Mouse (Mus musculus) hindbrain, embryonic 14.5 days (tissue): Measurements from ENCODE around the gene Cep19. TPM values are rescaled to one million over a fixed set of nuclear protein-coding genes. Genes with fewer than 3 reads are reported as not detected.
"Not testable (repeated sequence)": the region's sequence is repeated elsewhere in the genome, so short reads cannot be mapped to it uniquely, and the experiment has no call there.

ENCODE experiments used
- ATAC-seq: fragments of 200-750 bp; cut with Nextera tagmentation; 2 replicates; pipeline ENCODE4 v1.8.0; 2017; ENCODE audit warnings: moderate number of reproducible peaks, mild to moderate bottlenecking, moderate TSS enrichment, moderate library complexity; ENCODE audit not compliant: low FRiP score
- DNase-seq: peaks from one replicate; pipeline ENCODE4 v3.0.0-alpha.2; 2015; ENCODE audit warnings: low spot score
- H3K27ac ChIP-seq: fragments of 300-500 bp; sonication (generic); 2 replicates; pipeline ENCODE4 v1.5.1; 2014; ENCODE audit warnings: mild to moderate bottlenecking, moderate library complexity
- H3K27me3 ChIP-seq: fragments of 300-500 bp; sonication (generic); 2 replicates; pipeline ENCODE4 v1.6.1; 2014; ENCODE audit warnings: mild to moderate bottlenecking, low read length, mixed read lengths; ENCODE audit not compliant: control insufficient read depth, insufficient read depth
- H3K36me3 ChIP-seq: fragments of 300-500 bp; sonication (generic); replicated peaks from 2 replicates; pipeline ENCODE4 v1.6.1; 2014; ENCODE audit not compliant: control insufficient read depth, insufficient read depth
- H3K4me1 ChIP-seq: fragments of 300-500 bp; sonication (generic); replicated peaks from 2 replicates; pipeline ENCODE4 v1.6.1; 2014; ENCODE audit warnings: antibody characterized with exemption, low read length, mixed read lengths; ENCODE audit not compliant: control insufficient read depth, insufficient read depth
- H3K4me2 ChIP-seq: fragments of 300-500 bp; sonication (generic); replicated peaks from 2 replicates; pipeline ENCODE4 v1.6.1; 2014; ENCODE audit warnings: mild to moderate bottlenecking, moderate library complexity
- H3K4me3 ChIP-seq: fragments of 300-500 bp; sonication (generic); replicated peaks from 2 replicates; pipeline ENCODE4 v1.5.1; 2014; ENCODE audit warnings: mild to moderate bottlenecking, low read length
- H3K9ac ChIP-seq: fragments of 300-500 bp; sonication (generic); 2 replicates; pipeline ENCODE4 v1.6.1; 2014
- H3K9me3 ChIP-seq: fragments of 300-500 bp; sonication (generic); 2 replicates; pipeline ENCODE4 v1.6.1; 2016; ENCODE audit warnings: low read length; ENCODE audit not compliant: control insufficient read depth
- WGBS: fragments of 180-500 bp; shearing (Covaris S2); extraction: QIAGEN DNeasy Blood & Tissue Kit; methylation state at CpG from one replicate; pipeline ENCODE4 v1.1.7; 2014; 5-methylcytosine and 5-hydroxymethylcytosine counted together
- polyA plus RNA-seq: library from polyadenylated mRNA; unstranded; fragments of >200 nt; fragmentation: Nextera tagmentation; extraction: Ambion mirVana; gene quantifications from 2 replicates; pipeline ENCODE4 v1.2.1, GENCODE M21; 2014

Cep19 gene
- 50.3 and 53.0 TPM in 2 replicates for polyA plus RNA-seq

DNA sequence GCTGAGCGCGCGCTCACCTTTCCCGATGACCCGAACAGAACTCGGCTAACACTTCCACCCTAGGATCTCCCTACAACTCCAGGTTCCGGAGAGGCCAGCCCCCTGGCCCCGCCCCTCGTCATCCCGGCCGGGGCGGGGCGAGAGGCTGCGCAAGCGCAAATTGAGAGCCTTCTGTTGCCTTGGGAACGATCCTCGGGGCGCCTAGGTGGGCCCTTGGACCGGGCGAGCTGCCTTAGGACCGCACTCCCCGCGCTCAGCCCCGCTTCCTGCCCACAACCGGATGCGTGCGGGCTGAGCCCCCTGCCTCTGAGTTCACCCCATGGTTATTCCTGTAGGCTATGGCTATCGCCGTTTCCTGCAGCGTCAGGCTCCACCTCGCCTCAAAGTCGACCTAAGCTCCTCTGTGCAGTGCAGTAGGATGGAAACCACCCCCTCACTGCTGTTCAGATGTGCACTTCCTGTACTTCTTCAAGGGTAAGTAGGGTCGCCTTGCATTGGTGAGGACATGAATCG is at the start of gene Cep19, which contains the start of gene Pigx:
TSS of gene Cep19 (plus strand) at position 163 of the 513 bp plus-strand sequence.
TSS of gene Pigx (minus strand) at position 103 of the 513 bp plus-strand sequence.
- H3K4me3 ChIP-seq: peak within 1 kb of the TSS; percentile 93
- no peaks in the 10 kb centered on the region for H3K27me3 ChIP-seq
- no peaks in the 10 kb centered on the region for H3K9me3 ChIP-seq
- WGBS: 1% methylated on average over 32 of the region's 34 CpGs
- H3K9ac ChIP-seq: peak within 1 kb of the TSS; percentile 85
- ATAC-seq (peak; percentile 97), DNase-seq (peak; percentile 94)
- H3K4me1 ChIP-seq: peaks cover 13% of the 10 kb centered on the region
- peaks cover 27% of the 10 kb centered on the region for H3K36me3 ChIP-seq
- peak within 1 kb of the TSS; percentile 64 for H3K4me2 ChIP-seq
- peak within 1 kb of the TSS; percentile 80 for H3K27ac ChIP-seq

DNA sequence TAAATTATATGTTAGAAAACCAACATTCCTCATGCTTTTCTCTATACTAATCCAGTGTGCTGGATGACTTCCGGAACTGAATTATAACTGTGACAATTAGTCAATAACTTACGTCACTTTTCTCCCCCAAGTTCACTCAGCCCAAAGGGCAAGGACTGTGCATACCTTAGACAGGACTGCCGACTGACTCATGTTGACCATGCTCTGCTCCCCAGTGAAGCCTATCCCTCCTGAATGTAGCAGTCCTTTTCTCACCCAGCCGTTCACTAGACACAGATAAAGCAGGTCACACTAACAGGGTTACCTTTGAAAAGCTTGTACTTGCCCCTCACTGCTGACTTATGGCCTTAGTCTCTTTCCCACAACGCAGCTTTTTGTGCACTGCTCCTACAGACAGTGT is 40.8 kb upstream of the Cep19 start:
- Histone ChIP-seq H3K4me1 (no peaks in the 10 kb centered on the region), H3K9me3 (no peaks in the 10 kb centered on the region), H3K4me3 (no peak overlapping the region), H3K4me2 (no peak overlapping the region), H3K27me3 (no peaks in the 10 kb centered on the region), H3K27ac (no peak overlapping the region), H3K9ac (no peak overlapping the region), H3K36me3 (no peaks in the 10 kb centered on the region)
- no peak for ATAC-seq
- DNase-seq: no peak
- 86% methylated on average over 5 of the region's 5 CpGs for WGBS

DNA sequence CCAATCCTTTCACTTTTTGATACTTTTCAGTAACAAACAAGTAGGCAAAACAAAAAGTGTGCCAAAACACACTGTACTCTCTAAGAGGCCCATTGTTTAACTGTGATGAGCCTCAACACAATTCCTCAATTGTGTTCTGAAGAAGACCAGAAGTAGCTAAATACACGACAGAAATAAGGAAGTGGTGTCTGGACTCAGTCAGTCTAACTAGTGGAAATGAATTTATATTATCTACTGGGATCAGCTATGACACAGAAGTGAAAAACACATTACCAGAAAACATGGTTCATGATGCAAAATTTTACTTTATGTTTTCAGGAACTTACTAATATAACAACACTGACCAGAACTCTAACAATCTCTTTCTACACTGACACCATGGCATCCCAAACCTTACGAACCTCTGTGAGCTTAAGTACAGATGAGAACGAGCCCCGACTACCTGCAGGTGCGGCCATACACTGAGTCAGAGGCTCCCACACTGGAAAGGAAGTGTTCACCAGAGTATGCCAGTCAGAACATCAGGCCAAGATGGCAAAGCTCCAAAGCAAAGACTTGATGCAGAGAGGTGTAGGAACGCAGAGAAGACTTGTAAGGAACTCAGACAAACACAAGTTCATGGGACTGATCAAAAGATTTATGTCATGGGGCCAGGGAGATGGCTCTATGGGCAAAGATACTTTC is 39.6 kb upstream of the Cep19 start:
- no peak overlapping the region for H3K27ac ChIP-seq
- no peak for ATAC-seq
- no peak overlapping the region for H3K4me2 ChIP-seq
- H3K9me3 ChIP-seq: no peaks in the 10 kb centered on the region
- no peaks in the 10 kb centered on the region for H3K36me3 ChIP-seq
- no peak overlapping the region for H3K9ac ChIP-seq
- no peaks in the 10 kb centered on the region for H3K4me1 ChIP-seq
- DNase-seq: no peak
- WGBS: 82% methylated on average over 6 of the region's 6 CpGs
- no peak overlapping the region for H3K4me3 ChIP-seq
- no peaks in the 10 kb centered on the region for H3K27me3 ChIP-seq

DNA sequence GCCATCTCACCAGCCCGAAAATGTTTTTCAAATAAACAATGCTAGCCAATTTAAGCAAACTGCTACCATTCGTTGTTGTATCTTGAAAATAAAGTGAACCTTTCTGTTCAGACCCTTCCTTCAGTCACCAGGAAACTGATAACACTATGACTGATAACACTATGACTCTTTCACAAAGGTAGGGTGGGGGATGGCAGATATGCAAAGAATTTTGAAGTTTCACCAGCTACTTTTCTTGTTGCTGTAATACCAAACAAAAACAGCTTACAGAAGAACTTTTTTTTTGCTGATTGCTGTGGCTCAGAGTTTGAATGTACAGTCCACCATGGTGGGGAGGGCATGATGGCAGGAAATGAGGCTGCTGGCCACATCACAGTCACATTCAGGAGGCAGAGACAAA is 37.4 kb upstream of the Cep19 start:
- Histone ChIP-seq H3K36me3 (no peaks in the 10 kb centered on the region), H3K4me1 (no peaks in the 10 kb centered on the region), H3K27me3 (no peaks in the 10 kb centered on the region), H3K9me3 (no peaks in the 10 kb centered on the region), H3K27ac (no peak overlapping the region), H3K4me3 (no peak overlapping the region), H3K4me2 (no peak overlapping the region), H3K9ac (no peak overlapping the region)
- DNase-seq (no peak), ATAC-seq (no peak)
- WGBS: 88% methylated on average over 2 of the region's 2 CpGs

DNA sequence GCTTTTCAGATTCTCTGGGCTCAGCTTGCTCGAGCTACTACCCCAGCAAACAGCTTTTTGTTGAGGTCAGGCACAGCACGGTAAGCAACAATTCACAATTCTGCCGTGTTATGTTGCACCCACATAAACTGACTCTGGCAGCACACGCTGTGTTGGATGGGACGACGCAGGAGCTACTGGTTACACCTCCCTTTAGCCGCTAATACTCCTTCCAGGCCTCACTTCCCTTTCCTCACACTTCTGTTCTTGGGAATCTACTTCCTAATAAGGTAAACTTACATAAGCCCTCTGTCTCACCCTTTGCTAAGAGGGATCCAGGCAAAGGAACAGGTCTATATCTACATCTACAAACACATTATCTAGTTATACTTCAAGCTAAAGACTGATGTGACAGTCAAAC is 35.7 kb upstream of the Cep19 start:
- Histone ChIP-seq H3K4me3 (no peak overlapping the region), H3K36me3 (no peaks in the 10 kb centered on the region), H3K4me1 (no peaks in the 10 kb centered on the region), H3K9ac (no peak overlapping the region), H3K27me3 (no peaks in the 10 kb centered on the region), H3K4me2 (no peak overlapping the region), H3K27ac (no peak overlapping the region), H3K9me3 (no peaks in the 10 kb centered on the region)
- WGBS: 88% methylated on average over 7 of the region's 7 CpGs
- DNase-seq (no peak), ATAC-seq (no peak)

DNA sequence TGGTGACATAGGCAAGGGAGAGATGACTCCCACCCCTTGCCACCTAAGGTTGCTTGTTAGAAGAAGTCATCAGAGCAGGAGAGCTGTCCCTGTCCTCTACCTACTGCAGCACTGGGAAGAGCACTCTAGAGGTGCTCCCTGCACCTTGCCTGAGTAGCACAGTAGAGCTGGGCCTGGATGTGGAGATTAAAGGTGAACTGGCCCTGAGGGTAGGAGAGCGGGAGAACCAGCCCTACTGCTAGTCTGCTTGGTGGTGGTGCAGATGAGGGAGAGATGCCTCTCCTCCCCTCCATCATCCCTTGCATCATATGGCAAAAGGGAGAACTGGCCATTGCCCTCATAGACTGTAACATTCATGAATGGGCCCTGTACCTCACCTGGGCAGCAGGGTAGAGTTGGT is 32.7 kb upstream of the Cep19 start:
- H3K27me3 ChIP-seq: no peaks in the 10 kb centered on the region
- no peaks in the 10 kb centered on the region for H3K9me3 ChIP-seq
- DNase-seq (no peak), ATAC-seq (no peak)
- H3K27ac ChIP-seq: no peak overlapping the region
- H3K4me1 ChIP-seq: no peaks in the 10 kb centered on the region
- H3K9ac ChIP-seq: no peak overlapping the region
- no peaks in the 10 kb centered on the region for H3K36me3 ChIP-seq
- no peak overlapping the region for H3K4me2 ChIP-seq
- WGBS: 86% methylated on average over 1 of the region's 1 CpGs
- H3K4me3 ChIP-seq: no peak overlapping the region

DNA sequence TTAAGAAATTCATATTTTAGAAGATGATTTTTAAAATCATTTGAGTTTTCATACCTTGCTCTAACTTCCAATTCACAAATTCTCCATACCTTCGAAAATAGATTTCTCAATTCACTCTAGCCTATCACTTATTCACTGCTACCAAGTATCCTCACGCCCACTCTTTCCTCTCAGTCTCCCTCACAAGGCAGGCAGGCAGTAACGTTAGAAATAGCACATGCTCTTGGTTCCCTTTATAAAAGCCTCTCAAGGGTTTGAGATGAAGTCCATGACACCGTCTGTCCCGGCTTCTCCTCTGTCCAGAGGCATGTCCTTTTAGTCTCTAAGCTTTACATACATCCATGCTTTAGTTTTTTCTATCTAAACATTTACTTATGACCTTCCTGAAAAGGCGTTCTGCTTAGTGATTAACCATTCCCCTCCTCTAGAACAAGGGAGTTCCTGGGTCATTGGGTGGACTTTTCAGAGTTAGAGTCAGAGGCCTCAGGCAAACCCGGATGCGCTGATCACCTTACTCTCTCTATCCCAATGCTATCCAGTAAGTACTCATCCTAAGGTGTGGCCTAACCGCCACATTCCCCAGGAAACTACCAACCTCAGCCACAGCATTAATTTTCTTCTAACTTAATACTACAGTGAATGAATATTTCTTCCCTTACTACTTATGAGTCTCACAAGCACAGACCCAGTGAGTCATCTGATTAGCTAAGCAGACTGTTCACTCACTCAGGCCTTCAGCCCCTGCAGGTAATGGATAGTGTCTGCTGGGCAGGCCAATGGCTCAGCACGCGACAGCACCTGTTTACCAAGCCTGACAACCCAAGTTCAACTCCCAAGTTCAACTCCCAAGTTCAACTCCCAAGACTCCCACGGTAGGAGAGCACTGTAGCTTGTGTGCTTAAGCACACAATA is 31.0 kb upstream of the Cep19 start:
- ATAC-seq (no peak), DNase-seq (no peak)

DNA sequence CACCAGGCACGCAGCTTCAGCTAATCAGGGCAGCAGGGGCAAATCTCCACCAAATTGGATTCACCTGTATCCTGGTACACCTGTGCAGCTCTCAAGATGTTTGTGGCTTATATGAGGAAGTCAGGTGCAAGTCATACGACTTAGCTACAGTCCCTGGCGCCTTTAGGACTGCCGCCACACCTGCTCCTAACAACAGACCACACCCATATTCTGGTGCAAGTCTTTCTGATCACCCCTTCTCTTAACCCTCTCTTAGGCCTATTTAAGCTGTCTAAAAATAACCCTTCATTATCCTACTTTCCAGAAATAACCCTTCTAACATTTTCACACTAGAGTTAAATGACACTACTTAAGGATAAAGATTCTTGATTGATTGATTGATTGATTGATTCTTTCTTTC is 29.5 kb upstream of the Cep19 start:
- not testable (repeated sequence) for H3K4me3 ChIP-seq, H3K9me3 ChIP-seq, H3K36me3 ChIP-seq, DNase-seq, H3K4me1 ChIP-seq, ATAC-seq, H3K4me2 ChIP-seq, H3K27ac ChIP-seq, H3K27me3 ChIP-seq, H3K9ac ChIP-seq
- 81% methylated on average over 4 of the region's 4 CpGs for WGBS

More for the DNA sequence above, 31.0 kb upstream of the Cep19 start:
- Histone ChIP-seq H3K4me1 (no peaks in the 10 kb centered on the region), H3K4me3 (no peak overlapping the region), H3K27me3 (no peaks in the 10 kb centered on the region), H3K9me3 (no peaks in the 10 kb centered on the region), H3K36me3 (no peaks in the 10 kb centered on the region), H3K4me2 (no peak overlapping the region), H3K27ac (no peak overlapping the region), H3K9ac (no peak overlapping the region)
- 84% methylated on average over 12 of the region's 12 CpGs for WGBS

DNA sequence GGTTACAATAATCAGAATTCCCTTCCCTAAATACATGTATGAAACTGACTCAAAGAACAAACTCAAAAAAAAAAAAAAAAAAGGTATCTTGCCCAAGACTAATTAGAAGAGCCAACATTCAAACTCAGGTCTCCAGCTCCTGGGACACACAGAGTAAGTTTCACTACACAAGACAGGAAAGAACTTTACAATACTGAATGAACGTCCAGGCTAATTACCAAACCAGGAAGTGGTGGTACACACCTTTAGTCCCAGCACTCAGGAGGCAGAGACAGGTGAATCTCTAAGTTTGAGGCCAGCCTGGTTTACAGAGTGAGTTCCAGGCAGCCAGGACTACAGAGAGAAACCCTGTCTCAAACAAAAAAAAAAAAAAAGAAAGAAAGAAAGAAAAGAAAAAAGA is 23.8 kb upstream of the Cep19 start:
- no peak for ATAC-seq
- WGBS: 64% methylated on average over 1 of the region's 1 CpGs

More for the DNA sequence above, 23.8 kb upstream of the Cep19 start:
- Histone ChIP-seq H3K9me3 (no peaks in the 10 kb centered on the region), H3K27me3 (no peaks in the 10 kb centered on the region), H3K36me3 (no peaks in the 10 kb centered on the region), H3K9ac (no peak overlapping the region), H3K27ac (no peak overlapping the region), H3K4me3 (no peak overlapping the region), H3K4me2 (no peak overlapping the region), H3K4me1 (peaks cover 21% of the 10 kb centered on the region)
- DNase-seq: no peak
